Mouse (Mus musculus): Measurements from ENCODE around the gene Rnf216. TPM values are rescaled to one million over a fixed set of nuclear protein-coding genes. Genes with fewer than 3 reads are reported as not detected.

Rnf216 gene
- total and polyA plus RNA-seq, 3 experiments: 15.5 to 30.7 (median 18.2) TPM

GRCm38 (mm10) chr5:143059182-143059581 is 53.6 kb downstream of the Rnf216 start:
- no peaks in the 10 kb centered on the region for H3K27me3 ChIP-seq (replicated peaks)
- TF ChIP-seq PAX5 (IDR thresholded peaks at IDR 0.05; ENCODE audit: low read length) (no peak), MXI1 (IDR thresholded peaks at IDR 0.05; ENCODE audit: low read depth, low read length) (peak; percentile 21; the same call in 1 of the 2 replicates), USF1 (IDR thresholded peaks at IDR 0.05; ENCODE audit: low read depth, low read length) (no peak), ZKSCAN1 (IDR thresholded peaks at IDR 0.05; ENCODE audit: borderline replicate concordance, low read depth, low read length) (no peak), MAZ (IDR thresholded peaks at IDR 0.05; ENCODE audit: low read depth, low read length) (no peak)
- peaks cover 3% of the 10 kb centered on the region; the same call in 1 of the 2 replicates for H3K79me2 ChIP-seq (replicated peaks; ENCODE audit: control insufficient read depth, extremely low read depth, insufficient read depth, poor library complexity, severe bottlenecking)
- H3K9me3 ChIP-seq (replicated peaks; ENCODE audit: low read length): no peaks in the 10 kb centered on the region
- DNase-seq (ENCODE audit: extremely low read depth): no peak
- peaks cover 21 to 55% of the 10 kb centered on the region in 2 experiments for H3K36me3 ChIP-seq (replicated peaks in 1 of 2; ENCODE audit: control insufficient read depth in 1 of 2, insufficient read depth in 1 of 2, low read length in 1 of 2)
- dilution Hi-C loops (cut with MboI; ENCODE audit: extremely low pct_ligation_motif_present, extremely low pct_unique_long_range_greater_than_20kb, low sequenced_read_pairs): no loop called here
- in situ Hi-C loops (cut with MboI; ENCODE audit: low pct_ligation_motif_present, low pct_unique_long_range_greater_than_20kb, low sequenced_read_pairs): no loop called here
- peaks cover 38 to 95% of the 10 kb centered on the region in 2 experiments for H3K4me1 ChIP-seq (ENCODE audit: control insufficient read depth in 1 of 2, insufficient read depth in 2 of 2)
- no peak overlapping the region for H3K4me3 ChIP-seq (replicated peaks in 1 of 3; ENCODE audit: low read depth in 2 of 3, low read length in 2 of 3, poor library complexity in 1 of 3)
- peak overlapping the region; percentile 73 for H3K27ac ChIP-seq (ENCODE audit: insufficient read depth, low read depth)
- 0 out of 2 replicates have a peak overlapping the region, but pooled peaks have one; percentile 11 for H3K4me2 ChIP-seq (ENCODE audit: insufficient read depth, low read depth, poor library complexity, severe bottlenecking)
- peak overlapping the region; percentile 7; the same call in 1 of the 2 replicates for H3K9ac ChIP-seq (ENCODE audit: insufficient read depth, low read depth)

- no peak for DNase-seq (ENCODE audit: extremely low read depth)
- peak overlapping the region; percentile 7; the same call in 1 of the 2 replicates for H3K9ac ChIP-seq (ENCODE audit: insufficient read depth, low read depth)
Measured at GRCm38 (mm10) chr5:143058675-143059074, 54.1 kb downstream of the Rnf216 start.

GRCm38 (mm10) chr5:143058208-143058607 is 54.6 kb downstream of the Rnf216 start:
- in situ Hi-C loops (cut with MboI; ENCODE audit: low pct_ligation_motif_present, low pct_unique_long_range_greater_than_20kb, low sequenced_read_pairs): no loop called here
- Histone ChIP-seq H3K4me2 (ENCODE audit: insufficient read depth, low read depth, poor library complexity, severe bottlenecking) (no peak overlapping the region), H3K27me3 (replicated peaks) (no peaks in the 10 kb centered on the region), H3K9me3 (replicated peaks; ENCODE audit: low read length) (no peaks in the 10 kb centered on the region), H3K9ac (ENCODE audit: insufficient read depth, low read depth) (no peak overlapping the region), H3K79me2 (replicated peaks; ENCODE audit: control insufficient read depth, extremely low read depth, insufficient read depth, poor library complexity, severe bottlenecking) (peaks cover 3% of the 10 kb centered on the region; the same call in 1 of the 2 replicates), H3K4me1 (ENCODE audit: control insufficient read depth in 1 of 2, insufficient read depth in 2 of 2) (peaks cover 38 to 92% of the 10 kb centered on the region in 2 experiments), H3K36me3 (replicated peaks in 1 of 2; ENCODE audit: control insufficient read depth in 1 of 2, insufficient read depth in 1 of 2, low read length in 1 of 2) (peaks cover 20 to 55% of the 10 kb centered on the region in 2 experiments), H3K4me3 (replicated peaks in 1 of 3; ENCODE audit: low read depth in 2 of 3, low read length in 2 of 3, poor library complexity in 1 of 3) (no peak overlapping the region), H3K27ac (ENCODE audit: insufficient read depth, low read depth) (no peak overlapping the region)
- no peak for DNase-seq (ENCODE audit: extremely low read depth)
- TF ChIP-seq RCOR1 (conservative IDR thresholded peaks at IDR 0.05; ENCODE audit: low read depth, low read length) (no peak), CHD2 (IDR thresholded peaks at IDR 0.05; ENCODE audit: low read length) (no peak), NRF1 (IDR thresholded peaks at IDR 0.05; ENCODE audit: low read depth, low read length) (no peak), ZC3H11A (IDR thresholded peaks at IDR 0.05; ENCODE audit: low read depth, low read length) (no peak), POLR2AphosphoS2 (IDR thresholded peaks at IDR 0.05; ENCODE audit: low read depth, low read length) (no peak), NELFE (IDR thresholded peaks at IDR 0.05; ENCODE audit: low read depth, low read length) (no peak), TCF12 (IDR thresholded peaks at IDR 0.05; ENCODE audit: low read depth, low read length) (no peak), USF2 (conservative IDR thresholded peaks at IDR 0.05; ENCODE audit: low read depth, low read length) (no peak), JUND (conservative IDR thresholded peaks at IDR 0.05; ENCODE audit: low read depth, low read length) (no peak)
- dilution Hi-C loops (cut with MboI; ENCODE audit: extremely low pct_ligation_motif_present, extremely low pct_unique_long_range_greater_than_20kb, low sequenced_read_pairs): no loop called here

More at GRCm38 (mm10) chr5:143058675-143059074, 54.1 kb downstream of the Rnf216 start:
- H3K27ac ChIP-seq (ENCODE audit: insufficient read depth, low read depth): peak overlapping the region; percentile 73; the same call in 1 of the 2 replicates
- TF ChIP-seq SIN3A (IDR thresholded peaks at IDR 0.05; ENCODE audit: low read length) (no peak), BHLHE40 (IDR thresholded peaks at IDR 0.05; ENCODE audit: low read depth, low read length) (no peak), ZMIZ1 (IDR thresholded peaks at IDR 0.05; ENCODE audit: low read depth, low read length) (no peak), USF1 (IDR thresholded peaks at IDR 0.05; ENCODE audit: low read depth, low read length) (no peak), RAD21 (IDR thresholded peaks at IDR 0.05; ENCODE audit: low read depth, low read length) (no peak), RCOR1 (conservative IDR thresholded peaks at IDR 0.05; ENCODE audit: low read depth, low read length) (no peak), MYC (IDR thresholded peaks at IDR 0.05; ENCODE audit: low read depth, low read length) (no peak)
- dilution Hi-C loops (cut with MboI; ENCODE audit: extremely low pct_ligation_motif_present, extremely low pct_unique_long_range_greater_than_20kb, low sequenced_read_pairs): no loop called here
- H3K4me1 ChIP-seq (ENCODE audit: control insufficient read depth in 1 of 2, insufficient read depth in 2 of 2): peaks cover 38 to 95% of the 10 kb centered on the region in 2 experiments
- H3K9me3 ChIP-seq (replicated peaks; ENCODE audit: low read length): no peaks in the 10 kb centered on the region
- peaks cover 21 to 55% of the 10 kb centered on the region in 2 experiments for H3K36me3 ChIP-seq (replicated peaks in 1 of 2; ENCODE audit: control insufficient read depth in 1 of 2, insufficient read depth in 1 of 2, low read length in 1 of 2)
- peaks cover 3% of the 10 kb centered on the region; the same call in 1 of the 2 replicates for H3K79me2 ChIP-seq (replicated peaks; ENCODE audit: control insufficient read depth, extremely low read depth, insufficient read depth, poor library complexity, severe bottlenecking)
- in situ Hi-C loops (cut with MboI; ENCODE audit: low pct_ligation_motif_present, low pct_unique_long_range_greater_than_20kb, low sequenced_read_pairs): no loop called here
- 0 out of 2 replicates have a peak overlapping the region, but pooled peaks have one; percentile 11 for H3K4me2 ChIP-seq (ENCODE audit: insufficient read depth, low read depth, poor library complexity, severe bottlenecking)
- H3K27me3 ChIP-seq (replicated peaks): no peaks in the 10 kb centered on the region
- H3K4me3 ChIP-seq (replicated peaks in 1 of 3; ENCODE audit: low read depth in 2 of 3, low read length in 2 of 3, poor library complexity in 1 of 3): no peak overlapping the region

All from CH12.LX (cell line).